Mouse (Mus musculus): Measurements from ENCODE around the gene Sptbn4.

Sptbn4 gene

DNA sequence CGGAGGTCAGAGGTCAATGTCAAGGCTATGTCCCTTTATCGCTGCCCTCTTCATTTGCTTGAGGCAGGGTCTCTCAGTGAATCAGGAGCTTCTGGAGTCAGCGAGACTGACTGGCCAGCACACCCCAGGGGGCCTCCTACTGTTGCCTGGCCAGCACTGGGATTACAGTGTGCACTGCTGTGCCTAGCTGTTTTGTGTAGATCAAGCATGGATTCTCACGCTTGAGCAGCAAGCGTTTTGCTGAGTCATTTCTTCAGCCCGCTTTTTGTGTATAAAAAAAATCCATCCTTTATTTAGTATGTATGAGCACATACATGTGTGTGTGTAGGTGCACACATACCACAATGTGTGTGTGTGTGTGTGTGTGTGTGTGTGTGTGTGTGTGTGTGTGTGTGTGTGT, 58.3 kb downstream of the Sptbn4 start:
- DNase-seq (ENCODE audit: extremely low read depth, low read depth, low spot score), result no peak

DNA sequence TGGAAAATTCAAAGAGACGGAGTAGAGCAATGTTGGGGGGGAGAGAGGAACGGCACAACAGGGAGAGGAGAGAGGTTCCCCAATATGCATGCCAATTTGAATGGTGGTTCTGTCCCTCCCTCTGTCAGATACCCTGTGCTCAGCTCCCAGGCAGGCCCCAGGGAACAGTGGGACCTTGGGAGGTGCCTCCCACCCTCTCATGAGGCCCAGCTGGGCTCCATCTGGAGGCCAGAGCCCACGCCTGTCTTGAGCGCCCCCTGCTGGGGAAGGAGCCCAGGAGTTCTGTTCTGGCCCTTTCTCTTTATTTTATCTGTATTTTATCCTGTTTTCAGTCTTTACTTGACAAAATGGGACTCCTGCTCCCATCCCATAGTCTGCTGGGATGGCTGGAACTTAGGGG, 62.8 kb downstream of the Sptbn4 start:
- DNase-seq (ENCODE audit: extremely low read depth, low read depth, low spot score), result no peak

GRCm38 (mm10) chr7:27384134-27384533, 63.4 kb downstream of the Sptbn4 start:
- no peak for DNase-seq (ENCODE audit: extremely low read depth, low read depth, low spot score)

DNA sequence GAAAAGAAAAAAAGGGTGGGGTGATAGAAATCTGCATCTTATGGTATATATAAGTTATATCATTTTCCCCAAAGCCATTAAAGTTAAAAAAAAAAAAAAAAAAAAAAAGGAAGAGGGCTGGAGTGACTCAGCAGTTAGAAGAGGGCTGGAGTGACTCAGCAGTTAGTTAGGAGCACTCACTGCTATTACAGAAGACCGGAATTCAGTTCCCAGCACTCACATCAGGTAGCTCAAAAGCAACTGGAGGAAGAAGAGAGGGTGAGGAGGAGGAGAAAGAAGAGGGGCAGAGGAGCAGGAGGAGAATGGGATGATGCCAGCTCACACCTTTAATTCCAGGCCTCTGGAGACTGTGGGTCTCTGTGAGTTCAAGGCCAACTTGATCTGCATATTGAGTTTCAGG, 64.3 kb downstream of the Sptbn4 start:
- DNase-seq (ENCODE audit: extremely low read depth, low read depth, low spot score), result no peak

- DNase-seq (ENCODE audit: extremely low read depth, low read depth, low spot score), result no peak
Measured at GRCm38 (mm10) chr7:27381560-27381959, 65.9 kb downstream of the Sptbn4 start.

DNA sequence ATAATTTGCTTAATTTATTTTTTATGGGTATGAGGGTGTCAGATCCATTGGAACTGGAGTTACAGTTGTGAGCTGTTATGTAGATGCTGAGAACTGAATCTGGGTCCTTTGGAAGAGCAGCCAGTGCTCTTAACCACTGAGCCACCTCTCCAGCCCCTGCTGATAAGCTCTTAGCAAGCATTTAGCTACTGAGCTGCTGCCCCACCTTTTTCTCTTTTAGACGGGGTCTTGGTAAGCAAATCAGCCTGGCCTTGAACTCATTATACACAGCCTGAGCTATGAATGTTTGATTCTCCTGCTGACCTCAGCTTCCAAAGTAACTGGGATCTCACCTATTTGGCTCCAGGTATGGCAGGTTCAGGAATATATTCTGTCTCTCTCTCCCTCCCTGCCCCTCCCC, 66.5 kb downstream of the Sptbn4 start:
- DNase-seq (ENCODE audit: extremely low read depth, low read depth, low spot score), result no peak

DNA sequence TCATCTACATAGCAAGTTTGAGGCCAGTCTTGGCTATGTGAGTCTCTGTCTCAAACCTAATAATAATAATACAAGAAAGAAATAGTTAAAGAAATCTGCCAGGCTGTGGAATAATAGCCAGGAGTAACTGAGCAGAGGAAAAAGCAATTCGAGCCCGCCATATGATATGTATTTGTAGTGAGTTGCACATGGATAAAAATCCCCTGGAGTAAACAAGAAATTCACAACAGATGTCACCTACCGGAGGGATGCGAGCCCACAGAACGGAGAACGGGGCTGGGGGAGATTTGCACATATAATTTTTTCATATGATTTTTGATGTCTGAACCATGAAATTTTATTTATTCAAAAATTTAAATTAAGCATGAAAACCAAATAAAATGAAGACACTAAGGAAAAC, 67.7 kb downstream of the Sptbn4 start:
- no peak for DNase-seq (ENCODE audit: extremely low read depth, low read depth, low spot score)

DNA sequence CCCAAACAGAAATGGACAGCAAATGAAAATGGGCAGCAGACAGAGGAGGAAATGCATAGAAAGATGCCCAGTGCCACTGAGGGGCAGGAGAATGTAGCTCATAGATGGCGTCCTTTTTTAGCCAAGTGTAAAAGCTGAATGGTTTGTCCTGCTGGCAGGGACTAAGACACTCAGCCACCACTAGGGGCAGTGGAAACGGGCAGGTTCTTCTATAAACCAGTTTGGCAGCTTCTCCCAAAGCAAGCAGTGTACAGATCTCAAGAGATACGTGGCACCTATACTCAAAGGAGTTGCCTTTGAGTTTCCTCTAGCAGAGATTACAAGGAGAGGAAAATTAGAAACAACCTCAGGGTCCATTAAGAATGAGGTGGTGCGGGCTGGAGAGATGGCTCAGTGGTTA, 69.1 kb downstream of the Sptbn4 start:
- DNase-seq (ENCODE audit: extremely low read depth, low read depth, low spot score), result peak; percentile 34

DNA sequence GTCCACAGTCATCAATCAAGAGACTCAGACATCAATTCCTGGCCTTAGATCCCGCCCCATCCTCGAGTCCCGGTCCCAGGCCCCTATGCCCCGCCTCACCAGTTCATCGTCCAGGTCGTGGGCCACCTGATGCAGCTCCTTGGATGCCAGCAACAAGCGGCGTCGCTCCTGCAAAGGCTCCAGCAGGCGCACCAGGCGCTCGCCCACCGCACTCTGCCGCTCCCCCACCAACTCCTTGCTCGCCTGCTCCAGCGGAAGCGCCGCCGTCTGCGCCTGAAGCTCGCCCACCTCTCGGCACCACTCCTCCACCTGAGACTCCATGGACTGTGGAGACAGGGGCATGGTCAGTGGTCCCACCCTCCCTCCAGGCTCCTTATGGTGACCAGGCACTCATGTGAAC, 72.2 kb downstream of the Sptbn4 start:
- DNase-seq (ENCODE audit: extremely low read depth, low read depth, low spot score), result no peak

DNA sequence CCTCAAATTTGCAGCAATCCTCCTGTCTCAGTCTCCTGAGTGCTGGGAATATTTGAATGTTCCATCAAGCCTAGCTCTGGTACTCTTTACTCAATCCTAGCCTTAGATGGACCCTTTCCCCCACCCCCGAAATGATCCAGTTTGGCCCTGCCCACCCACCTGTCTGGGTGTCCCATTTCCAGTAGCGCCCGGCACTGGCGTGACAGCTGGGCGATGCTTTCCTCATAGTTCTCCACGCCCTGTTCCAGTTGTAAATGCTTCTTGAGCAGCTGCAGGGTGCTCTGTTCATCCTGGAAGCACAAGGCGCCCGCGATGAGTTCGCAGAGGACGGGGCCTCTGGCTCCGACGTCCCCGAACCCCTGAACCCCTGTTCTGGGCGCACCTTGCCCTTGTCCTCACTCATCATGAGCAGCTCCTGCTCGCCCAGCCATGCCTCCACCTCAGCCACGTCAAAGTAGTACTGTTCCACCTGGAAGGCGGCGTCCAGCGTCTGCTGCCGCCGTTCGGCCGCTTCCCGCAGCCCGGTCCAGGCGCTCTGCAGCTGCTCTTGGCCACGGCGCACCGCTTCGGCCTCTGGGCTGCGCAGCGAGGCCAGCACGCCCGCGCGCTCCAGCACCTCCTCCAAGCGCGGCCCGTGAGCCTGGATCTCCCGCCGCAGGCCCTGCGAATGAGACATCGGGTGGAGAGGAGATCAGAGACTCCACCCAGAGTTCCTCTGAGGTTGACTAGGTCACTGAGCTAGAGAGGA, 75.6 kb downstream of the Sptbn4 start:
- DNase-seq (ENCODE audit: extremely low read depth, low read depth, low spot score), result no peak

GRCm38 (mm10) chr7:27369111-27369510, 78.4 kb downstream of the Sptbn4 start:
- DNase-seq (ENCODE audit: extremely low read depth, low read depth, low spot score), result no peak

DNA sequence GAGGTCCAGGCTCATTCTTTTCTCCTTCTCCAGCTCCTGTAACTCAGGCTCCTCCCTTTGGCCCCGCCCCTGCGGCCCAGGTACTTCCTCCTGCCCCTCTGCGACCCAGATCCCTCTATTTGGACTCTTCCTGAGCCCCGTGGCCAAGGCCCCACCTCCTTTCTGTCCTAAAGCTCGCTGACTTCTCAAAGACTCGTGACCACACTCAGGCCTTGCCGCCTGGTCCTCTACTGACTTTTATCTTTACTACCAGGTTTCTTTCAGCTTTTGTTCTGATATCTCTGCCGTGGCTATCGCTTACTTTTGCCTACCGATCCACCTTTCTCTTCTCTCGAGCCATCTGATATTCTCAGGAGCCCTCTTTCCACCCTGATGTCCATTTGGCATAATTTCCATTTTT, 79.5 kb downstream of the Sptbn4 start:
- DNase-seq (ENCODE audit: extremely low read depth, low read depth, low spot score), result no peak

DNA sequence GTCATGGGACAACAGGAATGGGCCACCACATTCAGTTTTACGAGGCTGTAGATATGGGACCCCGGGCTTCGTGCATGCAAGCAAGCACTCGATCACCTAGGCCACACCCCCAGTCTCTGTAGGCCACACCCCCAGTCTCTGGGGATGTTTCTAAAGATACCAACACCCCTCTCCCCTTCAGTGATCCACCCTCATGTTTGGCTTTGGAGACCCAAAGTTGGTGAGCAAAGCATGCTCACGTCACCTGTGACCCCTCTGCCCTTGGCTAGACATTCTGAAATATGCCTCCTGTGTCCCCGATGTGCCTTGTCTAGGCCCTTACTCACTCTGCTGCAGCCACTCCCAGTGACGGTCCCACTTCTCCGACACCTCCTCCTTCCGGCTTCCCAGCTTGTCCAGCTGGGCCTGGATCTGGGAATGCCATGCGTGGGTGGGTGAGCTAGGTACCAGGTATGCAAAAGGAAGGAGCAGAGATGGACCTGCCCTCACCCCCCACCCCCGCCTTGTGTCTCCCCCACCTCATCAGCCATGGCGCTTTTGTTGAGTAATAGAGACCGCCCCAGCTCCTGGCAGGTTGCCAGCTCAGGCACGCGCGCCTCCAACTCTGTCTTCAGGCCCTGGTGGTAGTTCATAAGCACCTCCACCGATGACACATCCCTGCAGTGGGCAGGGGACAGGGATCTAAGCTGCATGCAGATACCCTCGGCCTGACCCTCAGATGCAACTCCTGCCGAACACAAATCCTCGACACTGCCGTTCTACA, 81.2 kb downstream of the Sptbn4 start:
- DNase-seq (ENCODE audit: extremely low read depth, low read depth, low spot score), result no peak

GRCm38 (mm10) chr7:27364379-27364778, 83.1 kb downstream of the Sptbn4 start:
- no peak for DNase-seq (ENCODE audit: extremely low read depth, low read depth, low spot score)

DNA sequence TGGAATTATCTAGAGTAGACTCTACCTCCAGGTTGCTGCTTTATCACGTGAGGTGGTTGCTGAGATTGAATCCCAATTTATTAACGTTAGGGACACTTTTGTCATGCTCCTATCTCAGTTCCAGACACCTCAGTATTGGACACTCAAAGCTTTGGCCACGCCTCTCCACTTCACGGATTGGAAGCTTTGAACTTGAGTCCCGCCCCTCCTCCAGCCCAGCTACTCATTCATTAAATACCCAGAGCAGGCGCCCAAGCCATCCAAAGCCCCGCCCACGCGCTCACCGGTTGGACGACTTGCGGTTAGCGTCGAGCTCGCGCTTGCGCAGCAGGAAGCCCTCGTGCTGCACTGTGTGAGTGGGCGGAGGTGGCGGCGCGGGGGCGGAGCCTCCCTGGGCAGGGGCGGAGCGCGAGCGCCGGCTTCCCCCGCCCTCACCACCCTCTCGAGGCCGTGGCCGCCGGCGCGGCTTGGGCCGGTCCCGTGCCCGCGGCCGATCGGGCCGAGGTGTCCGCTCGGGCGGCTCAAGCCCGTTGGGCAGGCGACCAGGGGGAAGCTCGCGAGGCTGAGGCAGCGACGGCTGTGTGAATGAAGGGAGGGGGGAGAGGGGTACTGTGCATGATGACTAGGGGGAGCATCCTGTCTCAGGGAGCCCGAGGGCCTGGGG, 86.1 kb downstream of the Sptbn4 start:
- peak; percentile 73 for DNase-seq (ENCODE audit: extremely low read depth, low read depth, low spot score)

DNA sequence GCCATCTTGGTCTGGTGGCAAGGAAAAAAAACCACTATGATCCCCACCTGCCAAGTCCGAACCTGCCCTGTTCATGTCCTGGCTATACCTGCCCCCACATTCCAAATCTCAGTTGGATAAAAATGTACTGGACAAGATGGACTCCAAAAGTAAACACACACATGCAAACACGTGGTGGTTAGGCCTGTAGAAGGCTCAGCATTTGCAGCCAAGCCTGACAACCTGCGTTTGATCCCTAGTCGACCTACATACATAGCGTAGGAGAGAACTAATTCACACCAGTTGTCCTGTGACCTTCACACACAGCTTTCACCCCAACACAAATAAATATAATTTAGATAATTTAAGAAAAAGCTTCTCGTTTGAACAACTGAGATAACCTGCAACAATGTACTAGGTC, 86.7 kb downstream of the Sptbn4 start:
- DNase-seq (ENCODE audit: extremely low read depth, low read depth, low spot score), result no peak

DNA sequence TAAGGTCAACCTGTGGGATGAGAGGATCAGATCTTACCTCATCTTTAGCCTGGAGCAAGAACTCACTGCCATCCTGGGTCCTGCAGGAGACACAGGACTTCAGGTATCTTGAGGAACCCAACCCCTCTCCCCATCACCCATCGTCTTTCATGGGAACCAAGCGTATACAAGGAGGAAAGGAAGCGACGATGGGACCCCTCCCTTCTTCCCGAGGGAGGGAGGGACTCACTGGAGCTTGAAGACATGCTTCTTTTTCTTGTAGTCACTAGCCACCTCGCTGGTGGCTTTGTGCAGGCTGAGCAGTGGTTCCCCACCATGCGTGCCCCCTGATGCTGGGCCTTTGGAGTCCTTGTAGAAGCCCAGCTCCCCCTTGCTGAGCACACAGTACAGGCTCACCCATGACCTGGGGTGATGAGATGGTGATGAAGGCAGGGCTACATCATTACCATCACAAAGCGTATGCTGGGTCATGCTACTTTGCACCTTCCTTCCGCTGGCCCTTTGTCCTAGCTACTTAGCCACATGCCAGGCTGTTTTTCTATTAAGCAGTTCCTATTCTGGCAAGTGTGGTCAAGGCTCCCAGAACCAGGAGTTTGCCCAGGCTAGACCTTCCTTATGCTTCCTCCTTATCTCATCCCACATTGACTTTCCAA, 87.7 kb downstream of the Sptbn4 start:
- DNase-seq (ENCODE audit: extremely low read depth, low read depth, low spot score), result no peak

DNA sequence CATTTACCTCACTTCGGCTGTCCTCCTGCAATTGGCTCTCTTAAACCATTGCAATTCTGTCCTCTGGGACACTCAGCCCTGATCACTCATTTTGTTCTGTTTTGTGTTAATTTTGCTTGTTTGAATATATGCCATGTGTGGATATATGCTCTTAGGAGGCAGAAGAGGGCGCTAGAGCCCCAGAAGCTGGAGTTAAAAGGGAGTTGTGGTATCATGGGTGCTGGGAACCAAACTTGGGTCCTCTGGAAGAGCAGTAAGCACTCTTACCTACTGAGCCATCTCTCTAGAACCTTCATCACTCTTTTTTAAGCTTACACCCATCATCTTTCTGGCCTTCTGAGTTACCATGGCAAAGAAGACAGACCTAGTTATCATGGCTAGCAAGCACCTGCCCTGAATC, 88.3 kb downstream of the Sptbn4 start:
- no peak for DNase-seq (ENCODE audit: extremely low read depth, low read depth, low spot score)

- no peak for DNase-seq (ENCODE audit: extremely low read depth, low read depth, low spot score)
Measured at GRCm38 (mm10) chr7:27357595-27357978, 89.9 kb downstream of the Sptbn4 start.

DNA sequence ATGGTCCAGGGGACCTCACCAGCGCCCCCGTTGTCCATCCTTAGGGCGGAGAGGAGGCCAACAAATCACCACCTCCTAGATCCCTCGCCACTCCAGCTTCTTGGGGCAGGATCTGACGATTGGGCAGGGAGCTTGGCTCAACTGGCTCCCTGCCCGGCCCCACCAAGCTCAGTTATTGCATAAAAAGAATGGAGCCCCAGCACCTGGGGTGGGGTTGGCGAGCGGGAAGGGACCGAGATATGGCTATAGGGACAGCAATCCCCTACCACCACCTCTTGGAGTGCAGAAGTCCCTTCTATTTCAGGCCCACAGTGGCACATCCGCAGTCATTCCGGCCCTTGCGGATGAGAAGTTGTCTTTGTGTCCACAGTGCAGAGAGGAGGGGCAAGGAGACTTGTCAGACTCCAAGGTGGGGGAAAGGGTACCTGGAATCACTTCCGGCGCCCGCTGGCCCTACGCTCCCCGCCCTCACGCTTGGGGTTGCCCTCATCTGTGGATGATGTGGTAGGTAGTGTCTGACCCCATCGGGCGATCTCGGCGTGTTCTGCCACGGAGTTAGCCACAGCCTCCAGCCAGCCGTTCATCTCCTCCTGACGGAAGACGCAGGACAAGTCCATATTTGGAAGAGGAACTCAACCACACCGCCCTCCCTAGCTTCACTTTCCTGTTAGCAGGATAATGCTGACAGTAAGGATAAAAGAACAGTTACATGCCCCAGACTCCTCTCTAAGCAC, 90.5 kb downstream of the Sptbn4 start, which contains the start of gene Gm20479:
TSS of gene Gm20479 (minus strand) at position 559 of the 734 bp plus-strand sequence.
- DNase-seq (ENCODE audit: extremely low read depth, low read depth, low spot score), result no peak

GRCm38 (mm10) chr7:27356248-27356647, 91.2 kb downstream of the Sptbn4 start:
- no peak for DNase-seq (ENCODE audit: extremely low read depth, low read depth, low spot score)
